Mouse (Mus musculus) lung, adult 18-20 months (tissue): Measurements from ENCODE around the gene Alpi.

Experiments used
- DNase-seq, 2 experiments: peaks; one replicate each; pipeline ENCODE4 v3.0.0; 2022; ENCODE audit warnings: mixed read lengths in 2 of 2

Alpi gene

GRCm38 (mm10) chr1:87101411-87101810 is at the start of gene Alpi:
TSS of gene Alpi (minus strand) at chr1:87101606.
- DNase-seq = no peak

DNA sequence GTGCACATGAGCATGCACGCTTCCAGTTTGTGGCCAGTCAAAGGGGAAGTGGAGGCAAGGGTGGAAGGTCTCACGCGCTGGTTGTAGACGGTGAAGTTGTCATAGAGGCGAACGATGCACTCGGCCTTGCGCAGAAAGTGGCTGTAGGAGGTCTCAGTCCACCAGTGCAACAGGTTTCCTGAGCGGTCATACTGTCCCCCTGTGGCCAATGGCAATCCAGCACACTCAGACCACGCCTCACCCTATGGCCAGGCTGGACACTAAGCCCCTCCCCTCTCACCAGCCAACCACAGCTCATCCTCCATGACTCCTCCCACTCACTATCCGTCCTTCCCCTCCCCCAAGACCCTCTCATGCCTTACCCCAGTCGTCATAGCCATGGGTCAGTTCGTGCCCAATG is 48.0 kb upstream of the Alpi start:
- no peak for DNase-seq

- DNase-seq = no peak
Observed at GRCm38 (mm10) chr1:87143141-87143540, 41.7 kb upstream of the Alpi start.

DNA sequence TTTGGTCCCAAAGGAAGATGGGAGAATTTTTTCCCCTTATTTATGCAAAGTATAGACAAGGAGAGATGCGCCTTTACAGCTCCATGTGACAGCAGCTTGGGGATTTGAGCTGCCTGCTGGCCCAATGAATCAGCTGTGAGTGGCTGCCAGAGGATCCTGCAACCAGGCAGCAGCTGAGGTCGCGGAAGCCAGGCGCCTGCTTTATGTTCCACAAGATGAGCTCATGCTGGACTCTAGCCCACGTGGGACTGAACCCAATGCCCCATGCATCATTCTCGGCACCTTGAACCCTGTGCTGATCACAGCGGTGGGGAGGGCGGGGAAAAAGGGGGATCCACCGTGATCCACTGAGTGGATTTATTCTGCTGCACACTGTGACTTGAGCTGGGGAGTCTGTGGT is 41.0 kb upstream of the Alpi start:
- DNase-seq = no peak

DNA sequence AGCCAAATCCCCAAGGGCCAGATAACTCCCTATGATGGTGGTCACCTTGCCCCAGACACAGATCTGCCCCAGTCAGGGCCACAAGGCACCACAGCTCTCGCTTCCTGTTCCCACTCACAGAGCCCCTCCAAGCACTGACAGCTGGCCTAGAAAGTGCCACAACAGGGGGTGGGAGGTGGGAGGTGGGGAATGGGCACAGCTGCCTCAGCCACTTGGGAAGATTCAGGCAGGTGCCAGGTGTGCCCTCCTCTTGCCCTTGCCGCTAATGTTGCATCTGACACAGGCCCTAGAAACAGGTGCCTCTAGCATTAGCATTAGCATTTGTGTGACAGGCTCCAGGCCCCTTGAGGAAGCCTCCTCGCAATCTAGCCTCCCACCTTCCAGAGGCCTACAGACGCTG is 40.1 kb upstream of the Alpi start:
- DNase-seq = no peak

GRCm38 (mm10) chr1:87131803-87132202 is 30.4 kb upstream of the Alpi start:
- no peak for DNase-seq

- DNase-seq = no peak
Observed at GRCm38 (mm10) chr1:87127206-87128030, 26.0 kb upstream of the Alpi start.

DNA sequence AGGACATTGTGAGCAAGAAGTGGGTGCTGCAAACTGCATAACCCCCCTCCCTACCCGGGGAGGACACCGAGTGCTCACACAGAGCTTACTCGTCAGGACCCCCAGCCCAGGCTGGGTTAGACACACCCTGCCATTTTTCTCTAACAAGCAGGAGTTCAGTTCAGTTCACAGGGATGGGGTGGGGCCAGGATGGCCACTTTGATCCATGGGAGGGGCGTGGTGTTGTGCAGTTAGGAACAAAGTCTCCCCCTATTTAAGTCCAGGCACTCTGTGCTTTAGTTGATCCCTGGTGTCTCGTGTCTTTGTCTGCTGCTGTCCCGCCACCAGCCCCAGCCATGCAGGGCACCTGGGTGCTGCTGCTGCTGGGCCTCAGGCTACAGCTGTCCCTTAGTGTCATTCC is 23.3 kb upstream of the Alpi start, which contains the start of gene Akp3:
TSS of gene Akp3 (plus strand) at position 301 of the 400 bp plus-strand sequence.
- no peak for DNase-seq

- no peak for DNase-seq
Observed at GRCm38 (mm10) chr1:87114784-87115183, 13.4 kb upstream of the Alpi start.

DNA sequence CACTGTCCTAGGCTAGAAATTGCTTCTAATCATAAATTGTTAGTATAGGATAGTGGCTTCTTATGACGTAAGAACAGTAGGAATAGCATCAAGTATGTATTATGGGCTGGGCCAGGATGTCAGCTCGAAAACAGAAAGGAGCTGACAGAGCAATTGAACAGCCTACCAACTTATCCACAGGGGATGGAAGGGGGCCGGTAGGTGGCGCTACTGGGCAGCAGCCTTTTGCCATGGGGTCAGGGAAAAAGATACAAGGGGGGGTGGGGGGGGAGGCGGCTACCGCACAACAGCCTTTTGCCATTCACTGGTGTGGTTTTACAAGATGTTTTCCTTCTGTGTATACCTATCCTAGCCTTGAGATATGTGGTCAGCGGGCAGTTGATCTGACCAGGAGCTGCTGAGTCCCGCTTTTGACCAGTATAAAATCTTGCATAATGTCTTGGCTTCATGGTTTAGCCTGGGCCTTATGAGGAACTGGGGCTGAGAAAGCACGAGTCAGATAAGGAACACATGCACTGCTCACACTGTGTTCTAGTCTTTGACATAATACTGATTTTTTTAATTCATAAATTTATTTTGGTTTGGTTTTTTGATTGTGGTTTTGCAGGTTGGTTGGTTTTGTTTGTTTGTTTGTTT is 10.4 kb upstream of the Alpi start:
- peak in 1 of 2 experiments; percentile 33 for DNase-seq

DNA sequence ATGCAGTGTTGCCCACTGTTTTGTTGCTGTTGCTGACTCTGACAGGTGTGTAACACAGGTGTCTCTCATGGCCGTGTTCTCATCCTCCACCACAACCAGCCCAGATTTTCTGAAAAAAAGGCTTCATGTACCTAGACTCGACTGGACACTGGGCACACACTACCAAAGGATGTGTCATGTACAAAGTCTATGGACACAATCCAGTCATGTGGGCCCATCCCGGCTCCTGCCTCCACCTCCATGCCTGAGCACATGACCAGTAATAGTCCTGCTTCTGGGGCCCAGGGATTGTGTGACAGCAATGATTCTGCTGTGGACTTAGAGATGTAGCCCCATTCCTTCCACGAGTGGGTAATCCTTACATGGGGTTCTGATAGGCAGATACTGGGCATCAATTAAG is 7.2 kb upstream of the Alpi start:
- no peak for DNase-seq

- no peak for DNase-seq
Observed at GRCm38 (mm10) chr1:87106536-87106935, 5.1 kb upstream of the Alpi start.

GRCm38 (mm10) chr1:87103936-87104335 is 2.5 kb upstream of the Alpi start:
- no peak for DNase-seq

- DNase-seq = no peak
Observed at GRCm38 (mm10) chr1:87102114-87102513, 708 bp upstream of the Alpi start.

GRCm38 (mm10) chr1:87098358-87098975 is 2.9 kb downstream of the Alpi start:
- DNase-seq = peak; percentile 28 to 36

DNA sequence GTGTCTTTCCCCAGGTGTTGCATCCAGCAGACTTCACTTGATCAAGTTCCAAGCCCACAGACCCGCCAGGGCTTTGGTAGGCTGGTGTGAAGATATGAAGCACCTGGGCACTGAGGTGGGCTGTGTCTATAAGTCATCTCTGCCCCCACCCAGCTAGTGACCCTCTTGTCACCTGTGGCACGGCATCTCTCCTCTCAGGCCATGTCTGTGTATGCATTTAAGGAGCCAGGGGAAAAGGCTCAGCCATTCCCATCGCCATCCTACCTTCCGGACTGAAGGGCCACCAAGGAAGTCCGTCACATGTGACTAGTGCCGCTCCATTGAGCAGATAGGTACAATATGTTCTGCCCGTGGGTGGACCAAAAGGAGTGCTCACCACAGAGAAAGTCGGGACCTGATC is 5.8 kb downstream of the Alpi start:
- DNase-seq = no peak

DNA sequence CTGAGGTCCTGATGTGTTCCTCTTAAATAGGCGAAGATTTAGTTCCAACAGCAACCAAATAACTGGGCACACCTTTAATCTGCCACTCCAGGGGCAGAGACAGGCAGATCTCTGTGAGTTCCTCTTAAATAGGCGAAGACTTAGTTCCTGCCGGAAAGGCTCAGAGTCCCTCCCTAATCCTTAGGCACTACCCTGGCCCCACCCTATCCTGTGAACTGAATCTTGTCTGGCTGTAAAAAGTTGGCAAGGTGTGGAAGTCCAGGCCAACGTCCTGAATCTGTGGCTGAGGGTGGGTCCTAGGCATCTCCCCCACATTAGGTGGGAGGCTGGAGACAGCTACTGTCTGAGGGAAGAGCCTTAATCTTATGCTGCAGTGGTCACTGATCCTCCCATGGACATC is 11.6 kb downstream of the Alpi start, which contains the start of gene Alppl2:
TSS of gene Alppl2 (minus strand) at position 101 of the 400 bp plus-strand sequence.
- DNase-seq = no peak

- no peak for DNase-seq
Observed at GRCm38 (mm10) chr1:87089251-87089650, 12.2 kb downstream of the Alpi start.

GRCm38 (mm10) chr1:87086964-87087363 is 14.4 kb downstream of the Alpi start:
- no peak for DNase-seq

GRCm38 (mm10) chr1:87086196-87086595 is 15.2 kb downstream of the Alpi start:
- peak; percentile 6 to 10 for DNase-seq

- no peak for DNase-seq
Observed at GRCm38 (mm10) chr1:87073776-87074175, 27.6 kb downstream of the Alpi start.

DNA sequence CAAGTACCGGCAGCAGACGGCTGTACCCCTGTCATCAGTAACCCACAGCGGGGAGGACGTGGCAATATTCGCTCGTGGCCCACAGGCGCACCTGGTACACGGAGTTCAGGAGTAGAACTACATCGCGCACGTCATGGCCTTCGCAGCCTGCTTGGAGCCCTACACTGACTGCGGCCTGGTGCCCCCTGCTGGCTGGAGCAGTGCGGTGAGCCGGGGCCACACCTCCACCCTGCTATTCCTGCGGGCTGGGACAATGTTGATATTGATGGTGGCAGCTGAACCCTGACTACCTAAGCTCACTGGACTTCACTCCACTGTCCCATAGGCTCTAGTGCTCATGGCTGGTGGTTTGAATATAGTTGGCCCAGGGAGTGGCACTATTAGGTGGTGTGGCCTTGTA is 30.7 kb downstream of the Alpi start:
- DNase-seq = peak; percentile 9 to 29

DNA sequence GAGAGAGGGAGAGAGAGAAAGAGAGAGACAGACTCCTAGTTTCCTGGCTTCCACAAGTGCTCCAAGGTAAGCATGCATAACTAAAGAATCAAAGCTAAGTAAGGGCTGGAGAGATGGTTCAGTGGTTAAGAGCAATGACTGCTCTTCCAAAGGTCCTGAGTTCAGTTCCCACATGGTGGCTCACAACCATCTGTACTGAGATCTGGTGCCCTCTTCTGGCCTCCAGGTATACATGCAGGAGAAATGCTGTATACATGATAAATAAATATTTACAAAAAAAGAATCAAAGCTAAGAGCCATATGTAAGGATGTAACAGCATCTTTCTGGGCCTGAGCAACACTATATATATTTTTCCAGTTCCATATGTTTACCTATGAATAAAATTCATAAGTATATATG is 40.5 kb downstream of the Alpi start:
- DNase-seq = no peak
